Mouse (Mus musculus) limb, embryonic 10.5 days (tissue): ENCODE data around the gene Ifit1bl2. TPM values are rescaled to one million over a fixed set of nuclear protein-coding genes. Genes with fewer than 3 reads are reported as not detected.
"Not testable (repeated sequence)": the region's sequence is repeated elsewhere in the genome, so short reads cannot be mapped to it uniquely, and the experiment has no call there.

Experiments used
- DNase-seq: peaks from one replicate; pipeline ENCODE4 v3.0.0-alpha.2; 2017; ENCODE audit warnings: low spot score
- H3K27ac ChIP-seq: fragments of 300-500 bp; sonication (generic); 2 replicates; pipeline ENCODE4 v1.5.1; 2016; ENCODE audit warnings: mild to moderate bottlenecking
- H3K27me3 ChIP-seq: fragments of 300-500 bp; sonication (generic); 2 replicates; pipeline ENCODE4 v1.6.1; 2016; ENCODE audit warnings: low read depth, mild to moderate bottlenecking; ENCODE audit not compliant: poor library complexity, severe bottlenecking
- H3K36me3 ChIP-seq: fragments of 300-500 bp; sonication (generic); 2 replicates; pipeline ENCODE4 v1.6.1; 2016; ENCODE audit warnings: mild to moderate bottlenecking, moderate library complexity
- H3K4me1 ChIP-seq: fragments of 300-500 bp; sonication (generic); 2 replicates; pipeline ENCODE4 v1.6.1; 2016
- H3K4me3 ChIP-seq: fragments of 300-500 bp; sonication (generic); 2 replicates; pipeline ENCODE4 v1.5.1; 2016; ENCODE audit warnings: mild to moderate bottlenecking, moderate library complexity
- H3K9me3 ChIP-seq: fragments of 300-500 bp; sonication (generic); replicated peaks from 2 replicates; pipeline ENCODE4 v1.6.1; 2016; ENCODE audit warnings: mild to moderate bottlenecking
- WGBS: fragments of 180-500 bp; shearing (Covaris S2); methylation state at CpG from one replicate; pipeline ENCODE4 v1.1.7; 2016; 5-methylcytosine and 5-hydroxymethylcytosine counted together
- polyA plus RNA-seq: library from polyadenylated mRNA; unstranded; fragments of >200 nt; fragmentation: Nextera tagmentation; extraction: Ambion mirVana; gene quantifications from 2 replicates; pipeline ENCODE4 v1.2.1, GENCODE M21; 2016

Ifit1bl2 gene
- not detected in 2 replicates for polyA plus RNA-seq

- WGBS = 56% methylated on average over 4 of the region's 4 CpGs
- H3K9me3 ChIP-seq = no peaks in the 10 kb centered on the region
- no peak for DNase-seq
- no peaks in the 10 kb centered on the region for H3K4me1 ChIP-seq
- H3K4me3 ChIP-seq = no peak within 1 kb of the TSS
- no peak within 1 kb of the TSS for H3K27ac ChIP-seq
- 0 out of 2 replicates have a peak, but pooled peaks cover 5% of the 10 kb centered on the region for H3K27me3 ChIP-seq
- H3K36me3 ChIP-seq = no peaks in the 10 kb centered on the region
Observed at GRCm38 (mm10) chr19:34640623-34641022, at the start of gene Ifit1bl2, which contains the start of gene Ifit1. Gene Ifit1bl2, minus strand, starts transcription at chr19:34640743. Gene Ifit1, plus strand, starts transcription at chr19:34640871.

- H3K36me3 ChIP-seq = no peaks in the 10 kb centered on the region
- H3K27me3 ChIP-seq = no peaks in the 10 kb centered on the region
- no peaks in the 10 kb centered on the region for H3K4me1 ChIP-seq
- no peak overlapping the region for H3K4me3 ChIP-seq
- no peaks in the 10 kb centered on the region for H3K9me3 ChIP-seq
- no peak overlapping the region for H3K27ac ChIP-seq
- no peak for DNase-seq
- 92% methylated on average over 1 of the region's 1 CpGs for WGBS
Observed at GRCm38 (mm10) chr19:34685530-34685929, 45.0 kb upstream of the Ifit1bl2 start.

GRCm38 (mm10) chr19:34684857-34685256 lies 44.3 kb upstream of the Ifit1bl2 start:
- H3K27me3 ChIP-seq = no peaks in the 10 kb centered on the region
- no peak overlapping the region for H3K4me3 ChIP-seq
- H3K4me1 ChIP-seq = no peaks in the 10 kb centered on the region
- no peaks in the 10 kb centered on the region for H3K36me3 ChIP-seq
- H3K9me3 ChIP-seq = no peaks in the 10 kb centered on the region
- WGBS = 70% methylated on average over 1 of the region's 1 CpGs
- peak; percentile 44 for DNase-seq
- no peak overlapping the region for H3K27ac ChIP-seq

GRCm38 (mm10) chr19:34678428-34678827 lies 37.9 kb upstream of the Ifit1bl2 start:
- WGBS = 92% methylated on average over 4 of the region's 4 CpGs
- Histone ChIP-seq H3K4me1 (no peaks in the 10 kb centered on the region), H3K27me3 (no peaks in the 10 kb centered on the region), H3K27ac (no peak overlapping the region), H3K4me3 (no peak overlapping the region), H3K9me3 (no peaks in the 10 kb centered on the region), H3K36me3 (no peaks in the 10 kb centered on the region)
- no peak for DNase-seq

GRCm38 (mm10) chr19:34673476-34673875 lies 32.9 kb upstream of the Ifit1bl2 start:
- Histone ChIP-seq H3K4me1 (no peaks in the 10 kb centered on the region), H3K27ac (no peak overlapping the region), H3K4me3 (no peak overlapping the region), H3K27me3 (no peaks in the 10 kb centered on the region), H3K36me3 (no peaks in the 10 kb centered on the region), H3K9me3 (no peaks in the 10 kb centered on the region)
- no peak for DNase-seq
- 84% methylated on average over 7 of the region's 7 CpGs for WGBS

- no peaks in the 10 kb centered on the region for H3K36me3 ChIP-seq
- H3K4me3 ChIP-seq = no peak overlapping the region
- H3K27me3 ChIP-seq = no peaks in the 10 kb centered on the region
- WGBS = 0% methylated on average over 5 of the region's 5 CpGs
- no peak overlapping the region for H3K27ac ChIP-seq
- peak; percentile 71 for DNase-seq
- H3K4me1 ChIP-seq = 0 out of 2 replicates have a peak, but pooled peaks cover 2% of the 10 kb centered on the region
- no peaks in the 10 kb centered on the region for H3K9me3 ChIP-seq
Observed at GRCm38 (mm10) chr19:34666127-34666526, 25.6 kb upstream of the Ifit1bl2 start.

- DNase-seq = no peak
- WGBS = 45% methylated on average over 5 of the region's 5 CpGs
- Histone ChIP-seq H3K9me3 (no peaks in the 10 kb centered on the region), H3K27me3 (no peaks in the 10 kb centered on the region), H3K4me3 (no peak overlapping the region), H3K36me3 (no peaks in the 10 kb centered on the region), H3K4me1 (0 out of 2 replicates have a peak, but pooled peaks cover 2% of the 10 kb centered on the region), H3K27ac (no peak overlapping the region)
Observed at GRCm38 (mm10) chr19:34662740-34663139, 22.2 kb upstream of the Ifit1bl2 start.

- H3K4me3 ChIP-seq = peak overlapping the region; percentile 43
- H3K27me3 ChIP-seq = no peaks in the 10 kb centered on the region
- no peaks in the 10 kb centered on the region for H3K36me3 ChIP-seq
- no peaks in the 10 kb centered on the region for H3K9me3 ChIP-seq
- WGBS = 18% methylated on average over 13 of the region's 13 CpGs
- no peak overlapping the region for H3K27ac ChIP-seq
- H3K4me1 ChIP-seq = 0 out of 2 replicates have a peak, but pooled peaks cover 2% of the 10 kb centered on the region
- DNase-seq = peak; percentile 78
Observed at GRCm38 (mm10) chr19:34662067-34662507, 21.5 kb upstream of the Ifit1bl2 start.

- WGBS = 34% methylated on average over 2 of the region's 2 CpGs
- no peak for DNase-seq
Observed at GRCm38 (mm10) chr19:34656511-34657298, 16.2 kb upstream of the Ifit1bl2 start.

GRCm38 (mm10) chr19:34655227-34655805 lies 14.8 kb upstream of the Ifit1bl2 start:
- H3K27ac ChIP-seq = no peak overlapping the region
- H3K4me3 ChIP-seq = no peak overlapping the region
- WGBS = 85% methylated on average over 10 of the region's 10 CpGs
- H3K36me3 ChIP-seq = no peaks in the 10 kb centered on the region
- no peak for DNase-seq
- no peaks in the 10 kb centered on the region for H3K27me3 ChIP-seq
- H3K9me3 ChIP-seq = no peaks in the 10 kb centered on the region
- no peaks in the 10 kb centered on the region for H3K4me1 ChIP-seq

More at GRCm38 (mm10) chr19:34656511-34657298, 16.2 kb upstream of the Ifit1bl2 start:
- Histone ChIP-seq H3K4me1 (no peaks in the 10 kb centered on the region), H3K27ac (no peak overlapping the region), H3K27me3 (no peaks in the 10 kb centered on the region), H3K4me3 (no peak overlapping the region), H3K36me3 (no peaks in the 10 kb centered on the region), H3K9me3 (no peaks in the 10 kb centered on the region)

- Histone ChIP-seq H3K9me3 (no peaks in the 10 kb centered on the region), H3K4me1 (no peaks in the 10 kb centered on the region), H3K4me3 (no peak overlapping the region), H3K27me3 (no peaks in the 10 kb centered on the region), H3K36me3 (no peaks in the 10 kb centered on the region), H3K27ac (no peak overlapping the region)
- WGBS = 92% methylated on average over 6 of the region's 6 CpGs
- no peak for DNase-seq
Observed at GRCm38 (mm10) chr19:34650997-34651396, 10.5 kb upstream of the Ifit1bl2 start.

GRCm38 (mm10) chr19:34650276-34650675 lies 9.7 kb upstream of the Ifit1bl2 start:
- Histone ChIP-seq H3K27me3 (no peaks in the 10 kb centered on the region), H3K9me3 (no peaks in the 10 kb centered on the region), H3K4me1 (no peaks in the 10 kb centered on the region), H3K4me3 (no peak overlapping the region), H3K27ac (no peak overlapping the region), H3K36me3 (no peaks in the 10 kb centered on the region)
- WGBS = 88% methylated on average over 3 of the region's 3 CpGs
- no peak for DNase-seq

GRCm38 (mm10) chr19:34647630-34648029 lies 7.1 kb upstream of the Ifit1bl2 start:
- WGBS = 90% methylated on average over 8 of the region's 8 CpGs
- not testable (repeated sequence) for H3K9me3 ChIP-seq

More at GRCm38 (mm10) chr19:34647630-34648029, 7.1 kb upstream of the Ifit1bl2 start:
- not testable (repeated sequence) for H3K4me3 ChIP-seq, H3K36me3 ChIP-seq, H3K27me3 ChIP-seq, H3K4me1 ChIP-seq, H3K27ac ChIP-seq, DNase-seq
